8 mouse cellular contexts compared by ENCODE assay signal in genomic region chr14:18893121-18893946, GRCm38 (mm10). TPM values are rescaled to one million over a fixed set of nuclear protein-coding genes. Genes with fewer than 3 reads are reported as not detected.
DNase-seq lines count a peak whose midpoint lies in the region; ATAC-seq lines count a peak whose summit lies in the region.

No protein-coding gene starts in this region.

- no peaks in the 10 kb centered on the region for H3K27me3 ChIP-seq in intestine, embryonic 15.5 days (replicated peaks)

- peak; percentile 96 for ATAC-seq in intestine, embryonic 15.5 days
- peak; percentile 97 for ATAC-seq in megakaryocyte-erythroid progenitor cell, adult 5-6 weeks (replicated peaks; ENCODE audit: low FRiP score, low TSS enrichment, poor library complexity, severe bottlenecking)

- H3K4me3 ChIP-seq in intestine, embryonic 15.5 days (replicated peaks), result peak overlapping the region; percentile 62

- H3K9ac ChIP-seq in intestine, embryonic 15.5 days, result peak overlapping the region; percentile 71

- H3K4me2 ChIP-seq in intestine, embryonic 15.5 days (replicated peaks), result peak overlapping the region; percentile 76

- H3K27ac ChIP-seq in intestine, embryonic 15.5 days, result peak overlapping the region; percentile 67

- intact Hi-C loops in left cerebral cortex, postnatal 14 days (cut with DNase I), result loop anchor here (10.0 kb wide), 1 partner anchor 139 kb away; no protein-coding TSS in a partner anchor

- H3K9me3 ChIP-seq in intestine, embryonic 15.5 days, result no peaks in the 10 kb centered on the region

- no peaks in the 10 kb centered on the region for H3K4me1 ChIP-seq in intestine, embryonic 15.5 days (replicated peaks)

- no peaks in the 10 kb centered on the region for H3K36me3 ChIP-seq in intestine, embryonic 15.5 days

- under 1% methylated on average over 102 of the region's 116 CpGs for WGBS in intestine, embryonic 15.5 days

- DNase-seq in adrenal gland, adult 2 months, result peak; percentile 95
- DNase-seq in embryo, embryonic 10.5 days (ENCODE audit: low spot score), result peak; percentile 91
- peak; percentile 86 to 91 for DNase-seq in gastrocnemius, postnatal 4 days (ENCODE audit: low spot score in 2 of 2)
- DNase-seq in left cerebral cortex, postnatal 14 days (ENCODE audit: low spot score in 2 of 2), result peak; percentile 88 to 93
- DNase-seq in right cerebral cortex, postnatal 25 days, result peak; percentile 89
- DNase-seq in urinary bladder, postnatal 36 days (ENCODE audit: low spot score in 2 of 2), result peak; percentile 87 to 90

RNA-seq across cellular contexts. Expression of gene Ube2e2, which starts 0.7 kb away (rescaled TPM):
- 10 to 100 TPM; 32.0 to 45.3 TPM for total RNA-seq in adrenal gland, adult 2 months (2021)
- 80.4 and 92.3 TPM in 2 replicates for polyA plus RNA-seq in adrenal gland, adult 2 months (2012; rRNA removed)
- total RNA-seq in gastrocnemius, postnatal 4 days (2021), result 10 to 100 TPM; 37.8 to 38.7 TPM
- 51.1 and 51.7 TPM in 2 replicates for polyA plus RNA-seq in intestine, embryonic 15.5 days (2015; fragmentation: Nextera tagmentation; extraction: Ambion mirVana)
- 100 to 1,000 TPM; 149 to 168 TPM for total RNA-seq in left cerebral cortex, postnatal 14 days (2021)
- 1.6 and 2.2 TPM in 2 replicates for total RNA-seq in megakaryocyte-erythroid progenitor cell, adult 5-6 weeks (2014; fragmentation: Nextera tagmentation)
- 2.9 and 12.9 TPM in 2 replicates for total RNA-seq in megakaryocyte-erythroid progenitor cell, adult 5-6 weeks (2017)

Comparison
In these comparisons a context has a peak if more than half of its experiments do, and no peak if none do; other contexts are left out.
1. Peak in every context shown above with its lines: DNase-seq, ATAC-seq, H3K4me3 ChIP-seq and H3K27ac ChIP-seq.